Mouse (Mus musculus): ENCODE results near the gene Plvap. TPM values are rescaled to one million over a fixed set of nuclear protein-coding genes. Genes with fewer than 3 reads are reported as not detected.

Plvap gene
- polyA plus RNA-seq, 1 experiment from 2014 or later, result 56.9 TPM

GRCm38 (mm10) chr8:71497077-71497645 lies 14.4 kb downstream of the Plvap start:
- no peaks in the 10 kb centered on the region for H3K9me3 ChIP-seq
- no peak overlapping the region for H3K9ac ChIP-seq
- no peak overlapping the region for H3K4me2 ChIP-seq
- no peak overlapping the region for H3K4me3 ChIP-seq
- WGBS, result 93% methylated on average over 1 of the region's 1 CpGs
- H3K27ac ChIP-seq, result peak overlapping the region; percentile 43
- peaks cover 22% of the 10 kb centered on the region for H3K36me3 ChIP-seq
- no peak for ATAC-seq (ENCODE audit: insufficient number of reproducible peaks, low FRiP score, low TSS enrichment, low read depth)
- peaks cover 46% of the 10 kb centered on the region for H3K4me1 ChIP-seq
- H3K27me3 ChIP-seq, result no peaks in the 10 kb centered on the region

DNA sequence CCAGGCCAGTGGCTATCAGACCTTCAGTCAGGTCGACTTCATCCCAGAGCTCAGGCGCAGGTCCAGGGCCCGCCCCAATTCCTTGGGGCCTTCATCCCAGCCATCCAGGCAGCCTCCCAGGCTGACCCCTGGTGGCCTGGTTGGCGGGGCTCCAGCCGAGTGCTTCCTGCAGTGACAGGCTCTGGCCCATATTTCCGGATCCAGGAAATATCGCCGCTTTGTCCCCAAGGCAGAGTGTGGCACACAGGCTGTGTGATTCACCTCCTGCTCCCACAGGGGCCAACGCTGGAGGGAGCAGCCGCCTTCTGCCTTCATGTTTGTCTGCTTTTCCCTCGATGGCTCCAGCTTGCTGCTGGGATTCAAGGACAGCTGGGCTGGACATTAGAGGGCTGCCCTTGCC lies 15.1 kb downstream of the Plvap start:
- peak overlapping the region; percentile 67 for H3K27ac ChIP-seq
- WGBS, result 39% methylated on average over 11 of the region's 11 CpGs
- H3K4me1 ChIP-seq, result peaks cover 46% of the 10 kb centered on the region
- no peak overlapping the region for H3K4me2 ChIP-seq
- H3K27me3 ChIP-seq, result no peaks in the 10 kb centered on the region
- H3K36me3 ChIP-seq, result peaks cover 28% of the 10 kb centered on the region
- H3K9ac ChIP-seq, result no peak overlapping the region
- H3K9me3 ChIP-seq, result no peaks in the 10 kb centered on the region
- no peak overlapping the region for H3K4me3 ChIP-seq
- ATAC-seq (ENCODE audit: insufficient number of reproducible peaks, low FRiP score, low TSS enrichment, low read depth), result no peak

DNA sequence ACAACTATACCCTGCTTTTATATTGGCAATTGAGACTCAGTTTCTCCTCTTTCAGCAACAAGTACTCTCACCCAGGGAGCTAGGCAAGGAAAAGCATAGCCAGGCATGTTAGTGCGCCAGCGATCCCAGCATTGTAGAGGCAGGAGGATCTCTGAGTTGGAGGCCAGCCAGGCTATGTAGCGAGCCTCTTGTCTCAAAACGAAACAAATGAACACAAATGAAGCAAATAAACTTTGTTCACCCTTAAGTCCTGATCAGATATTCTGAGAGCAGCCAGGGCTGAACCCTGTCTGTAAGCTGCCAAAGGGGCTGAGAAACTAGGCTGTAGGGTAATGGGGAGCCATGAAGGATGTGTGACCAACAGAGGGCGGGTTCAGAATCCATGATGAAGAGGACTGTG lies 15.7 kb downstream of the Plvap start:
- H3K4me3 ChIP-seq, result no peak overlapping the region
- H3K4me2 ChIP-seq, result no peak overlapping the region
- H3K27me3 ChIP-seq, result no peaks in the 10 kb centered on the region
- peak overlapping the region; percentile 67 for H3K27ac ChIP-seq
- ATAC-seq (ENCODE audit: insufficient number of reproducible peaks, low FRiP score, low TSS enrichment, low read depth), result no peak
- H3K9ac ChIP-seq, result no peak overlapping the region
- H3K4me1 ChIP-seq, result peaks cover 46% of the 10 kb centered on the region
- H3K9me3 ChIP-seq, result no peaks in the 10 kb centered on the region
- peaks cover 34% of the 10 kb centered on the region for H3K36me3 ChIP-seq
- WGBS, result 91% methylated on average over 5 of the region's 5 CpGs

GRCm38 (mm10) chr8:71495039-71495438 lies 16.5 kb downstream of the Plvap start:
- H3K36me3 ChIP-seq, result peaks cover 42% of the 10 kb centered on the region
- H3K27me3 ChIP-seq, result no peaks in the 10 kb centered on the region
- ATAC-seq (ENCODE audit: insufficient number of reproducible peaks, low FRiP score, low TSS enrichment, low read depth), result peak; percentile 56
- no peak overlapping the region for H3K9ac ChIP-seq
- peak overlapping the region; percentile 63; the same call in 1 of the 2 replicates for H3K27ac ChIP-seq
- peak overlapping the region; percentile 39 for H3K4me2 ChIP-seq
- peaks cover 44% of the 10 kb centered on the region for H3K4me1 ChIP-seq
- 9% methylated on average over 15 of the region's 16 CpGs for WGBS
- H3K4me3 ChIP-seq, result 0 out of 2 replicates have a peak overlapping the region, but pooled peaks have one; percentile 8
- H3K9me3 ChIP-seq, result no peaks in the 10 kb centered on the region

GRCm38 (mm10) chr8:71488454-71488853 lies 23.1 kb downstream of the Plvap start:
- no peaks in the 10 kb centered on the region for H3K27me3 ChIP-seq
- H3K9me3 ChIP-seq, result no peaks in the 10 kb centered on the region
- H3K4me2 ChIP-seq, result peak overlapping the region; percentile 97
- peaks cover 37% of the 10 kb centered on the region for H3K4me1 ChIP-seq
- peak overlapping the region; percentile 74 for H3K4me3 ChIP-seq
- peak overlapping the region; percentile 94 for H3K27ac ChIP-seq
- H3K36me3 ChIP-seq, result peaks cover 34% of the 10 kb centered on the region
- ATAC-seq (ENCODE audit: insufficient number of reproducible peaks, low FRiP score, low TSS enrichment, low read depth), result peak; percentile 87
- peak overlapping the region; percentile 67 for H3K9ac ChIP-seq
- under 1% methylated on average over 22 of the region's 22 CpGs for WGBS

DNA sequence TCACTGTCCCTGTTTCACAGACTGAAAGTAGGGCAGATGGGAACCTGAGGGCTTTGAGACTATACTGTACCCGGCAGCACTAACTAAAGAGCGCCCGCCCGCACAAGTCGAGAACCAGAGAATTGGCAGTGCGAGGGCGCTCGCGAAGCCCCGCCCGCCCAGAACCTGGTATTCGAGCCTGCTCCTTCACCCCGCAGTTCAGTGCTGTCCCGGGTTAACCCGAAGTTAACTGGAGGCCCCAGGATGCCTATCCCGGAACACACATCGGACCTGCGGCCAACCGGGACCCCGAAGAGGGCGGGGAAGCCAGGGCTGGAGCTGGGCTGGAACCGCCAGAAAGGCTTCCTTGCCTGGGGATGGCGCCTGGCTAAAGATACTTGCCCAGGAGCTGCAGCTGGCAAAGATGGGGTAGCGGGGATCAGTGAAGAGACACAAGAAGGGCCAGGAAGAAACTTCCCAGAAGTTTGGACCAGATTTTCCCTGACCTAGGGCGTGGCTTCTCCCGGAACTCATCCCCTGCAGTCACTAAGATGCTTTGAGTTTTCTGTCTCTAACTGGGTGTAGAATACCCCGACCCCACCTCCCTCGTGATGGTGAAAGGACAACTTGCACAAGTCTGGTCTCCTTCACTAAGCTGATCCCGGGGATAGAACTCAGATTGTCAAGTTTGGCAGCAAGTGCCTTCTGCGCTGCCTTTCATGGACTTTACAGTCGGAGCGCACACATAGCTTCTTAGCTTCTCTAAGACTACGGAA lies 23.7 kb downstream of the Plvap start, which contains the start of gene Gtpbp3:
Gene Gtpbp3, plus strand, starts transcription at position 413 of the 755 bp plus-strand sequence.
- Histone ChIP-seq H3K27ac (peak within 1 kb of the TSS; percentile 94), H3K4me3 (peak within 1 kb of the TSS; percentile 74), H3K9me3 (no peaks in the 10 kb centered on the region), H3K27me3 (no peaks in the 10 kb centered on the region), H3K36me3 (peaks cover 30% of the 10 kb centered on the region), H3K4me1 (peaks cover 37% of the 10 kb centered on the region), H3K4me2 (peak within 1 kb of the TSS; percentile 97), H3K9ac (peak within 1 kb of the TSS; percentile 67)
- WGBS, result under 1% methylated on average over 33 of the region's 33 CpGs
- no peak; the same call in 1 of the 2 replicates for ATAC-seq (ENCODE audit: insufficient number of reproducible peaks, low FRiP score, low TSS enrichment, low read depth)

- Histone ChIP-seq H3K4me3 (peak overlapping the region; percentile 73), H3K9me3 (no peaks in the 10 kb centered on the region), H3K4me1 (peaks cover 37% of the 10 kb centered on the region), H3K27me3 (no peaks in the 10 kb centered on the region), H3K36me3 (peaks cover 23% of the 10 kb centered on the region), H3K9ac (no peak overlapping the region), H3K27ac (0 out of 2 replicates have a peak overlapping the region, but pooled peaks have one; percentile 38), H3K4me2 (peak overlapping the region; percentile 88)
- WGBS, result 12% methylated on average over 7 of the region's 7 CpGs
- no peak for ATAC-seq (ENCODE audit: insufficient number of reproducible peaks, low FRiP score, low TSS enrichment, low read depth)
These were observed 25.4 kb downstream of the Plvap start for GRCm38 (mm10) chr8:71486136-71486529.

- Histone ChIP-seq H3K4me1 (peaks cover 37% of the 10 kb centered on the region), H3K9ac (peak within 1 kb of the TSS; percentile 81), H3K9me3 (no peaks in the 10 kb centered on the region), H3K36me3 (peaks cover 23% of the 10 kb centered on the region), H3K27me3 (no peaks in the 10 kb centered on the region), H3K4me2 (peak within 1 kb of the TSS; percentile 88), H3K27ac (0 out of 2 replicates have a peak within 1 kb of the TSS, but pooled peaks have one; percentile 48), H3K4me3 (peak within 1 kb of the TSS; percentile 73)
- ATAC-seq (ENCODE audit: insufficient number of reproducible peaks, low FRiP score, low TSS enrichment, low read depth), result peak; percentile 22; the same call in 1 of the 2 replicates
- WGBS, result 5% methylated on average over 53 of the region's 58 CpGs
These were observed 26.1 kb downstream of the Plvap start, which contains the start of gene Ano8 for GRCm38 (mm10) chr8:71485142-71486135. Gene Ano8, minus strand, starts transcription at chr8:71485963.

DNA sequence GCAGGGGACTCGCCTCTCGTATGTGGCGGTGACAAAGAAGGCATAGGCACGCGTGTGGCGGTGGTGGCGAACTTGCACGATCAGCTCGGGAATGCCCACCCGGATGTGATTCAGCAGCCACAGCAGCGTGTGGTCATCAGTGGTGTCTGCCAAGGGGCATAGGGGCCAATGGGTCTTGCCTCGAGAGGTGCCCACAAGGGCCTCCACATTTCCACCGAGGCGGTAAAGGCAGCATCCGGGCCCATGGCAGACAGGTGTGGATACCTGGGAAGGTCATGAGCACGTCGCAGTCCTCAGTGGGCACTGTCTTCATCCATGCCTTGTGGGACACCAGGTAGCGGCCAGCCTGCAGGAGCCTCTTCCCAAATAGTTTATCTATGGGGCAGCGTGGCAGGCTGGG lies 26.8 kb downstream of the Plvap start:
- Histone ChIP-seq H3K9me3 (no peaks in the 10 kb centered on the region), H3K4me3 (peak overlapping the region; percentile 73), H3K27ac (no peak overlapping the region), H3K4me1 (peaks cover 34% of the 10 kb centered on the region), H3K4me2 (0 out of 2 replicates have a peak overlapping the region, but pooled peaks have one; percentile 88), H3K27me3 (no peaks in the 10 kb centered on the region), H3K9ac (no peak overlapping the region), H3K36me3 (peaks cover 23% of the 10 kb centered on the region)
- WGBS, result 93% methylated on average over 19 of the region's 19 CpGs
- ATAC-seq (ENCODE audit: insufficient number of reproducible peaks, low FRiP score, low TSS enrichment, low read depth), result no peak

GRCm38 (mm10) chr8:71483932-71484331 lies 27.6 kb downstream of the Plvap start:
- H3K4me2 ChIP-seq, result no peak overlapping the region
- peaks cover 31% of the 10 kb centered on the region for H3K36me3 ChIP-seq
- no peak overlapping the region for H3K4me3 ChIP-seq
- no peak overlapping the region for H3K9ac ChIP-seq
- H3K9me3 ChIP-seq, result no peaks in the 10 kb centered on the region
- no peak for ATAC-seq (ENCODE audit: insufficient number of reproducible peaks, low FRiP score, low TSS enrichment, low read depth)
- H3K27me3 ChIP-seq, result no peaks in the 10 kb centered on the region
- H3K4me1 ChIP-seq, result peaks cover 26% of the 10 kb centered on the region
- WGBS, result 49% methylated on average over 8 of the region's 8 CpGs
- no peak overlapping the region for H3K27ac ChIP-seq

DNA sequence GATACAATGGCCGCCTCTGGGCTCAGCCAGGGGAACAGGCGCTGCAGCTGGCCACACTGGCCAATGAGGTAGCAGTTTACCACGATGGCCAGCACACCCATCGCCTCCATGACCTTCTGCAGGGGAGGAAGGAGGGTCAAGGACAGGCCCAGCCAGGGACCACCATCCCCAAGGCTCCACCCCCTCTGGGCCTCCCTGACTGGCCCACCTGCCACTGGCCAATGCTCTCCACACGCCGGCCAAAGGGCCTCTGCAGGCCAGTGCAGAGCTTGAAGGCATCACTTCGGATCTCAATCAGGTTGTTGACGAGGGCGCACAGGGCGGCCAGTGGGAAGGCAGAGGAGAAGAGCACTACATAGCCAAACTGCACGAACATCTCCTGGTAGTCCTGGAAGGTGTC lies 32.6 kb downstream of the Plvap start:
- Histone ChIP-seq H3K36me3 (peaks cover 47% of the 10 kb centered on the region), H3K4me1 (peaks cover 20% of the 10 kb centered on the region), H3K4me2 (no peak overlapping the region), H3K27ac (no peak overlapping the region), H3K9ac (no peak overlapping the region), H3K9me3 (no peaks in the 10 kb centered on the region), H3K4me3 (no peak overlapping the region), H3K27me3 (no peaks in the 10 kb centered on the region)
- 88% methylated on average over 11 of the region's 11 CpGs for WGBS
- ATAC-seq (ENCODE audit: insufficient number of reproducible peaks, low FRiP score, low TSS enrichment, low read depth), result no peak
